Mouse (Mus musculus) right cerebral cortex, adult 2 months (tissue): ENCODE results near the gene Sh3pxd2a.
A peak's percentile ranks its signal among the peaks of the same experiment; 100 is the strongest.

Experiments
- DNase-seq, 2 experiments: peaks; one replicate each; pipeline ENCODE4 v3.0.0; 2021 to 2022; ENCODE audit warnings: low spot score in 2 of 2

The Sh3pxd2a gene

GRCm38 (mm10) chr19:47464304-47465241, at the start of gene Sh3pxd2a:
Gene Sh3pxd2a, minus strand, starts transcription at chr19:47464401.
- DNase-seq, result no peak

- no peak for DNase-seq
Measured at GRCm38 (mm10) chr19:47513618-47513897, 49.4 kb upstream of the Sh3pxd2a start.

- DNase-seq, result no peak
Measured at GRCm38 (mm10) chr19:47512794-47513617, 48.8 kb upstream of the Sh3pxd2a start.

- DNase-seq, result no peak
Measured at GRCm38 (mm10) chr19:47511958-47512357, 47.8 kb upstream of the Sh3pxd2a start.

GRCm38 (mm10) chr19:47511294-47511675, 47.1 kb upstream of the Sh3pxd2a start:
- DNase-seq, result no peak

- no peak for DNase-seq
Measured at GRCm38 (mm10) chr19:47510473-47511293, 46.5 kb upstream of the Sh3pxd2a start.

GRCm38 (mm10) chr19:47510135-47510472, 45.9 kb upstream of the Sh3pxd2a start:
- no peak for DNase-seq

GRCm38 (mm10) chr19:47508771-47509281, 44.6 kb upstream of the Sh3pxd2a start:
- no peak for DNase-seq

GRCm38 (mm10) chr19:47508191-47508590, 44.0 kb upstream of the Sh3pxd2a start:
- no peak for DNase-seq

- DNase-seq, result peak; percentile 84 to 85
Measured at GRCm38 (mm10) chr19:47507128-47508121, 43.2 kb upstream of the Sh3pxd2a start.

GRCm38 (mm10) chr19:47503625-47504024, 39.4 kb upstream of the Sh3pxd2a start:
- DNase-seq, result no peak

GRCm38 (mm10) chr19:47502563-47502962, 38.4 kb upstream of the Sh3pxd2a start:
- no peak for DNase-seq

GRCm38 (mm10) chr19:47500389-47501011, 36.3 kb upstream of the Sh3pxd2a start:
- no peak for DNase-seq

- DNase-seq, result no peak
Measured at GRCm38 (mm10) chr19:47499841-47500240, 35.6 kb upstream of the Sh3pxd2a start.

- DNase-seq, result no peak
Measured at GRCm38 (mm10) chr19:47498942-47499341, 34.7 kb upstream of the Sh3pxd2a start.

GRCm38 (mm10) chr19:47497736-47498135, 33.5 kb upstream of the Sh3pxd2a start:
- DNase-seq, result no peak

- no peak for DNase-seq
Measured at GRCm38 (mm10) chr19:47497313-47497712, 33.1 kb upstream of the Sh3pxd2a start.

- DNase-seq, result no peak
Measured at GRCm38 (mm10) chr19:47493017-47493997, 29.1 kb upstream of the Sh3pxd2a start.

GRCm38 (mm10) chr19:47492422-47492821, 28.2 kb upstream of the Sh3pxd2a start:
- DNase-seq, result no peak
